Mouse (Mus musculus) bone marrow, adult 2 months (tissue): Measurements from ENCODE around the gene Pltp.
"Not testable (repeated sequence)": the region's sequence is repeated elsewhere in the genome, so short reads cannot be mapped to it uniquely, and the experiment has no call there.

Experiments
- CTCF ChIP-seq: fragments of 200-500 bp; IDR thresholded peaks from 2 replicates; pipeline ENCODE4 v1.5.1; 2011; ENCODE audit warnings: low read length, control low read depth; ENCODE audit not compliant: control insufficient read depth, insufficient read depth
- POLR2A ChIP-seq: fragments of 200-500 bp; IDR thresholded peaks from 2 replicates; pipeline ENCODE4 v1.6.1; 2011; ENCODE audit warnings: low read depth, mild to moderate bottlenecking, control low read depth, low read length, borderline replicate concordance; ENCODE audit not compliant: control insufficient read depth

DNA sequence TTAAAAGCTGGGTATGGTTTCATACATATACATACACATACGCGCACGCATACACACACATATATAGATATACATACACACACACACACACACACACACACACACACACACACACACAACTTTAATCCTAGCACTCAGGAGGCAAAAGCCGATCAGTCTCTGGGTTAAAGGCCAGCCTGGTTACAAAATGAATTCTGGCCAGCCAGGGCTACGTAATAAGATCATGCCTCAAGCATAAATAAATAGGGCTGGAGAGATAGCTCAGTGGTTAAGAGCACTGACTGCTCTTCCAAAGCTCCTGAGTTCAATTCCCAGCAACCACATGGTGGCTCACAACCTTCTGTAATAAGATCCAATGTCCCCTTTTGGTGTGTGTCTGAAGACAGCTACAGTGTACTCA is 1.9 kb downstream of the Pltp start:
- not testable (repeated sequence) for TF ChIP-seq CTCF, POLR2A
